14 mouse cellular contexts compared by ENCODE assay signal in genomic region chr3:79074970-79075369, GRCm38 (mm10).
"Had no signal": no experiment of that assay in that cellular context is flagged by ENCODE, and none has a peak within 500 bp of the region (broad histone marks: within the 10 kb centered on the region; RNA-seq: fewer than 3 reads in every experiment).

No protein-coding gene starts in this region.

- ATAC-seq: midbrain, embryonic 13.5 days; midbrain, embryonic 15.5 days had no signal

- H3K27ac ChIP-seq: midbrain, embryonic 13.5 days; midbrain, embryonic 15.5 days; neural tube, embryonic 12.5 days; stomach, embryonic 15.5 days; stomach, postnatal 0 days had no signal

- H3K9ac ChIP-seq: lung, embryonic 14.5 days; midbrain, embryonic 13.5 days; midbrain, embryonic 15.5 days; neural tube, embryonic 12.5 days; stomach, embryonic 15.5 days had no signal

- H3K9me3 ChIP-seq: megakaryocyte, embryonic 14.5 days; midbrain, embryonic 13.5 days; midbrain, embryonic 15.5 days; neural tube, embryonic 12.5 days; stomach, embryonic 15.5 days had no signal

- H3K4me3 ChIP-seq: megakaryocyte, embryonic 14.5 days; midbrain, embryonic 13.5 days; midbrain, embryonic 15.5 days; neural tube, embryonic 12.5 days; stomach, embryonic 15.5 days had no signal

- DNase-seq: lung, adult 18-20 months; lung, embryonic 14.5 days; lung, postnatal 10 days; lung, postnatal 4 days; right cerebral cortex, postnatal 14 days; thymus, adult 2 months; thymus, postnatal 25 days; thymus, postnatal 4 days had no signal

- H3K27me3 ChIP-seq: megakaryocyte, embryonic 14.5 days; midbrain, embryonic 13.5 days; midbrain, embryonic 15.5 days; neural tube, embryonic 12.5 days; stomach, embryonic 15.5 days had no signal

- H3K4me1 ChIP-seq: midbrain, embryonic 13.5 days; midbrain, embryonic 15.5 days; neural tube, embryonic 12.5 days; stomach, embryonic 15.5 days had no signal
